Mouse (Mus musculus) hindbrain, embryonic 14.5 days (tissue): ENCODE results near the gene Gtf2a2. TPM values are rescaled to one million over a fixed set of nuclear protein-coding genes. Genes with fewer than 3 reads are reported as not detected.

Experiments used
- ATAC-seq: fragments of 200-750 bp; cut with Nextera tagmentation; 2 replicates; pipeline ENCODE4 v1.8.0; 2017; ENCODE audit warnings: moderate number of reproducible peaks, mild to moderate bottlenecking, moderate TSS enrichment, moderate library complexity; ENCODE audit not compliant: low FRiP score
- DNase-seq: peaks from one replicate; pipeline ENCODE4 v3.0.0-alpha.2; 2015; ENCODE audit warnings: low spot score
- H3K27ac ChIP-seq: fragments of 300-500 bp; sonication (generic); 2 replicates; pipeline ENCODE4 v1.5.1; 2014; ENCODE audit warnings: mild to moderate bottlenecking, moderate library complexity
- H3K27me3 ChIP-seq: fragments of 300-500 bp; sonication (generic); 2 replicates; pipeline ENCODE4 v1.6.1; 2014; ENCODE audit warnings: mild to moderate bottlenecking, low read length, mixed read lengths; ENCODE audit not compliant: control insufficient read depth, insufficient read depth
- H3K36me3 ChIP-seq: fragments of 300-500 bp; sonication (generic); replicated peaks from 2 replicates; pipeline ENCODE4 v1.6.1; 2014; ENCODE audit not compliant: control insufficient read depth, insufficient read depth
- H3K4me1 ChIP-seq: fragments of 300-500 bp; sonication (generic); replicated peaks from 2 replicates; pipeline ENCODE4 v1.6.1; 2014; ENCODE audit warnings: antibody characterized with exemption, low read length, mixed read lengths; ENCODE audit not compliant: control insufficient read depth, insufficient read depth
- H3K4me2 ChIP-seq: fragments of 300-500 bp; sonication (generic); replicated peaks from 2 replicates; pipeline ENCODE4 v1.6.1; 2014; ENCODE audit warnings: mild to moderate bottlenecking, moderate library complexity
- H3K4me3 ChIP-seq: fragments of 300-500 bp; sonication (generic); replicated peaks from 2 replicates; pipeline ENCODE4 v1.5.1; 2014; ENCODE audit warnings: mild to moderate bottlenecking, low read length
- H3K9ac ChIP-seq: fragments of 300-500 bp; sonication (generic); 2 replicates; pipeline ENCODE4 v1.6.1; 2014
- H3K9me3 ChIP-seq: fragments of 300-500 bp; sonication (generic); 2 replicates; pipeline ENCODE4 v1.6.1; 2016; ENCODE audit warnings: low read length; ENCODE audit not compliant: control insufficient read depth
- WGBS: fragments of 180-500 bp; shearing (Covaris S2); extraction: QIAGEN DNeasy Blood & Tissue Kit; methylation state at CpG from one replicate; pipeline ENCODE4 v1.1.7; 2014; 5-methylcytosine and 5-hydroxymethylcytosine counted together
- polyA plus RNA-seq: library from polyadenylated mRNA; unstranded; fragments of >200 nt; fragmentation: Nextera tagmentation; extraction: Ambion mirVana; gene quantifications from 2 replicates; pipeline ENCODE4 v1.2.1, GENCODE M21; 2014

Gene Gtf2a2
- 192 and 227 TPM in 2 replicates for polyA plus RNA-seq

GRCm38 (mm10) chr9:70012408-70012901 is at the start of gene Gtf2a2:
Gene Gtf2a2, plus strand, starts transcription at chr9:70012550.
- H3K36me3 ChIP-seq = peaks cover 50% of the 10 kb centered on the region
- ATAC-seq (peak; percentile 97), DNase-seq (peak; percentile 96)
- H3K27ac ChIP-seq = peak within 1 kb of the TSS; percentile 94
- H3K9ac ChIP-seq = peak within 1 kb of the TSS; percentile 91
- no peaks in the 10 kb centered on the region for H3K27me3 ChIP-seq
- H3K4me2 ChIP-seq = peak within 1 kb of the TSS; percentile 91
- no peaks in the 10 kb centered on the region for H3K9me3 ChIP-seq
- peak within 1 kb of the TSS; percentile 84 for H3K4me3 ChIP-seq
- WGBS = under 1% methylated on average over 57 of the region's 57 CpGs
- peaks cover 10% of the 10 kb centered on the region for H3K4me1 ChIP-seq

GRCm38 (mm10) chr9:69964370-69964769 is 48.0 kb upstream of the Gtf2a2 start:
- no peaks in the 10 kb centered on the region for H3K27me3 ChIP-seq
- no peak for ATAC-seq
- DNase-seq = no peak
- H3K9ac ChIP-seq = no peak overlapping the region
- H3K9me3 ChIP-seq = no peaks in the 10 kb centered on the region
- 92% methylated on average over 3 of the region's 3 CpGs for whole genome bisulfite sequencing
- H3K4me1 ChIP-seq = no peaks in the 10 kb centered on the region
- H3K36me3 ChIP-seq = no peaks in the 10 kb centered on the region
- H3K27ac ChIP-seq = no peak overlapping the region
- H3K4me3 ChIP-seq = no peak overlapping the region
- H3K4me2 ChIP-seq = no peak overlapping the region

GRCm38 (mm10) chr9:69985526-69985925 is 26.8 kb upstream of the Gtf2a2 start:
- H3K4me1 ChIP-seq = peaks cover 3% of the 10 kb centered on the region
- H3K27me3 ChIP-seq = no peaks in the 10 kb centered on the region
- H3K4me2 ChIP-seq = no peak overlapping the region
- WGBS = 52% methylated on average over 1 of the region's 1 CpGs
- no peak overlapping the region for H3K9ac ChIP-seq
- ATAC-seq (no peak), DNase-seq (no peak)
- no peak overlapping the region for H3K27ac ChIP-seq
- H3K9me3 ChIP-seq = no peaks in the 10 kb centered on the region
- H3K36me3 ChIP-seq = no peaks in the 10 kb centered on the region
- H3K4me3 ChIP-seq = no peak overlapping the region

GRCm38 (mm10) chr9:69986063-69986462 is 26.3 kb upstream of the Gtf2a2 start:
- no peak overlapping the region for H3K4me2 ChIP-seq
- no peak overlapping the region for H3K4me3 ChIP-seq
- DNase-seq (no peak), ATAC-seq (no peak)
- no peak overlapping the region for H3K9ac ChIP-seq
- H3K27me3 ChIP-seq = no peaks in the 10 kb centered on the region
- H3K4me1 ChIP-seq = peaks cover 8% of the 10 kb centered on the region
- H3K9me3 ChIP-seq = no peaks in the 10 kb centered on the region
- no peaks in the 10 kb centered on the region for H3K36me3 ChIP-seq
- WGBS = 87% methylated on average over 10 of the region's 10 CpGs
- H3K27ac ChIP-seq = no peak overlapping the region

GRCm38 (mm10) chr9:69986571-69986970 is 25.8 kb upstream of the Gtf2a2 start:
- peaks cover 13% of the 10 kb centered on the region for H3K4me1 ChIP-seq
- DNase-seq = no peak
- no peaks in the 10 kb centered on the region for H3K27me3 ChIP-seq
- H3K9ac ChIP-seq = no peak overlapping the region
- no peak for ATAC-seq
- H3K36me3 ChIP-seq = peaks cover 3% of the 10 kb centered on the region; the same call in 1 of the 2 replicates
- no peak overlapping the region for H3K4me2 ChIP-seq
- no peaks in the 10 kb centered on the region for H3K9me3 ChIP-seq
- H3K4me3 ChIP-seq = no peak overlapping the region
- 86% methylated on average over 5 of the region's 5 CpGs for WGBS
- no peak overlapping the region for H3K27ac ChIP-seq

GRCm38 (mm10) chr9:69987579-69987978 is 24.8 kb upstream of the Gtf2a2 start:
- ATAC-seq = no peak
- H3K9ac ChIP-seq = no peak overlapping the region

GRCm38 (mm10) chr9:69988706-69989302 is 23.5 kb upstream of the Gtf2a2 start:
- peak overlapping the region; percentile 95 for H3K27ac ChIP-seq
- peak overlapping the region; percentile 99 for H3K9ac ChIP-seq
- H3K4me3 ChIP-seq = peak overlapping the region; percentile 97
- ATAC-seq (no peak), DNase-seq (no peak)
- H3K4me2 ChIP-seq = peak overlapping the region; percentile 58
- WGBS = 42% methylated on average over 16 of the region's 16 CpGs
- peaks cover 18% of the 10 kb centered on the region for H3K4me1 ChIP-seq
- H3K9me3 ChIP-seq = no peaks in the 10 kb centered on the region
- no peaks in the 10 kb centered on the region for H3K27me3 ChIP-seq
- peaks cover 18% of the 10 kb centered on the region for H3K36me3 ChIP-seq

More at GRCm38 (mm10) chr9:69987579-69987978, 24.8 kb upstream of the Gtf2a2 start:
- H3K4me3 ChIP-seq = no peak overlapping the region
- WGBS = under 1% methylated on average over 3 of the region's 3 CpGs
- peaks cover 18% of the 10 kb centered on the region for H3K4me1 ChIP-seq
- no peak overlapping the region for H3K4me2 ChIP-seq
- H3K27ac ChIP-seq = no peak overlapping the region
- H3K9me3 ChIP-seq = no peaks in the 10 kb centered on the region
- peaks cover 13% of the 10 kb centered on the region for H3K36me3 ChIP-seq
- no peaks in the 10 kb centered on the region for H3K27me3 ChIP-seq
- peak; percentile 83 for DNase-seq

- DNase-seq (peak; percentile 93), ATAC-seq (peak; percentile 91)
- peak within 1 kb of the TSS; percentile 97 for H3K4me3 ChIP-seq
- peaks cover 18% of the 10 kb centered on the region for H3K4me1 ChIP-seq
- peak within 1 kb of the TSS; percentile 99 for H3K9ac ChIP-seq
- WGBS = under 1% methylated on average over 71 of the region's 76 CpGs
- no peaks in the 10 kb centered on the region for H3K27me3 ChIP-seq
- peaks cover 18% of the 10 kb centered on the region for H3K36me3 ChIP-seq
- peak within 1 kb of the TSS; percentile 95 for H3K27ac ChIP-seq
- H3K9me3 ChIP-seq = no peaks in the 10 kb centered on the region
- peak within 1 kb of the TSS; percentile 58 for H3K4me2 ChIP-seq
Measured at GRCm38 (mm10) chr9:69989303-69990121, 22.8 kb upstream of the Gtf2a2 start, which contains the start of gene Bnip2. Gene Bnip2, plus strand, starts transcription at chr9:69989466.

- peak overlapping the region; percentile 97 for H3K4me3 ChIP-seq
- 13% methylated on average over 5 of the region's 5 CpGs for WGBS
- no peak overlapping the region for H3K27ac ChIP-seq
- no peak for ATAC-seq
- peak overlapping the region; percentile 58 for H3K4me2 ChIP-seq
- peaks cover 18% of the 10 kb centered on the region for H3K4me1 ChIP-seq
- H3K9me3 ChIP-seq = no peaks in the 10 kb centered on the region
- H3K9ac ChIP-seq = peak overlapping the region; percentile 99
- DNase-seq = no peak
- no peaks in the 10 kb centered on the region for H3K27me3 ChIP-seq
- peaks cover 27% of the 10 kb centered on the region for H3K36me3 ChIP-seq
Measured at GRCm38 (mm10) chr9:69990346-69990745, 22.0 kb upstream of the Gtf2a2 start.
